Mouse (Mus musculus): ENCODE results near the gene Brd9.

Brd9 gene

GRCm38 (mm10) chr13:73937321-73938176 is at the start of gene Brd9, which contains the start of gene Trip13:
TSS of gene Brd9 (plus strand) at chr13:73937811.
TSS of gene Trip13 (minus strand) at chr13:73937784.
- DNase-seq (ENCODE audit: low spot score): peak; percentile 94

GRCm38 (mm10) chr13:73892493-73893178 is 45.0 kb upstream of the Brd9 start:
- DNase-seq (ENCODE audit: low spot score): peak; percentile 43

GRCm38 (mm10) chr13:73897561-73897960 is 40.0 kb upstream of the Brd9 start:
- DNase-seq (ENCODE audit: low spot score): no peak

GRCm38 (mm10) chr13:73907136-73907535 is 30.5 kb upstream of the Brd9 start:
- DNase-seq (ENCODE audit: low spot score): no peak

- peak; percentile 77 for DNase-seq (ENCODE audit: low spot score)
Observed at GRCm38 (mm10) chr13:73907683-73908412, 29.8 kb upstream of the Brd9 start.

- no peak for DNase-seq (ENCODE audit: low spot score)
Observed at GRCm38 (mm10) chr13:73913066-73913465, 24.5 kb upstream of the Brd9 start.

- no peak for DNase-seq (ENCODE audit: low spot score)
Observed at GRCm38 (mm10) chr13:73932201-73932600, 5.4 kb upstream of the Brd9 start.

GRCm38 (mm10) chr13:73936938-73937320 is 682 bp upstream of the Brd9 start:
- DNase-seq (ENCODE audit: low spot score): peak; percentile 26

GRCm38 (mm10) chr13:73938177-73938560 is 558 bp downstream of the Brd9 start:
- DNase-seq (ENCODE audit: low spot score): no peak

- DNase-seq (ENCODE audit: low spot score): no peak
Observed at GRCm38 (mm10) chr13:73939101-73939500, 1.5 kb downstream of the Brd9 start.

- DNase-seq (ENCODE audit: low spot score): no peak
Observed at GRCm38 (mm10) chr13:73944606-73945005, 7.0 kb downstream of the Brd9 start.

GRCm38 (mm10) chr13:73953551-73954130 is 16.0 kb downstream of the Brd9 start:
- DNase-seq (ENCODE audit: low spot score): no peak

GRCm38 (mm10) chr13:73954666-73955065 is 17.1 kb downstream of the Brd9 start:
- no peak for DNase-seq (ENCODE audit: low spot score)

GRCm38 (mm10) chr13:73955531-73955930 is 17.9 kb downstream of the Brd9 start:
- DNase-seq (ENCODE audit: low spot score): no peak

- DNase-seq (ENCODE audit: low spot score): no peak
Observed at GRCm38 (mm10) chr13:73960117-73960652, 22.6 kb downstream of the Brd9 start.

GRCm38 (mm10) chr13:73961177-73961576 is 23.6 kb downstream of the Brd9 start:
- DNase-seq (ENCODE audit: low spot score): no peak

- DNase-seq (ENCODE audit: low spot score): no peak
Observed at GRCm38 (mm10) chr13:73963551-73963950, 25.9 kb downstream of the Brd9 start, which contains the start of gene Zdhhc11. TSS of gene Zdhhc11 (plus strand) at chr13:73963851.

- peak; percentile 92 for DNase-seq (ENCODE audit: low spot score)
Observed at GRCm38 (mm10) chr13:73970545-73971448, 33.2 kb downstream of the Brd9 start.

GRCm38 (mm10) chr13:73974523-73974922 is 36.9 kb downstream of the Brd9 start:
- DNase-seq (ENCODE audit: low spot score): no peak

- DNase-seq (ENCODE audit: low spot score): no peak
Observed at GRCm38 (mm10) chr13:73976935-73977334, 39.3 kb downstream of the Brd9 start.

GRCm38 (mm10) chr13:73990325-73990724 is 52.7 kb downstream of the Brd9 start:
- no peak for DNase-seq (ENCODE audit: low spot score)

Measured in embryo, embryonic 10 days (tissue).